In genomic region chr1:191180397-191180796, GRCm38 (mm10) we compare ENCODE assay signal across 12 mouse cellular contexts. TPM values are rescaled to one million over a fixed set of nuclear protein-coding genes. Genes with fewer than 3 reads are reported as not detected.
A peak's percentile ranks its signal among the peaks of the same experiment; 100 is the strongest.
DNase-seq lines count a peak whose midpoint lies in the region; ATAC-seq and TF ChIP-seq lines count a peak whose summit lies in the region.
"Had no signal": no experiment of that assay in that cellular context is flagged by ENCODE, and none has a peak within 500 bp of the region (broad histone marks: within the 10 kb centered on the region; RNA-seq: fewer than 3 reads in every experiment).

No protein-coding gene starts in this region.

- H3K27ac ChIP-seq in CH12.LX (ENCODE audit: insufficient read depth, low read depth) = no peak overlapping the region
- no peak overlapping the region for H3K27ac ChIP-seq in heart, postnatal 0 days (ENCODE audit: low read depth)
- H3K27ac ChIP-seq in hindbrain, embryonic 16.5 days (ENCODE audit: low read depth, low read length) = no peak overlapping the region
- H3K27ac ChIP-seq: neural tube, embryonic 12.5 days had no signal

- intact Hi-C loops in heart, postnatal 25 days (cut with DNase I) = loop anchor here (5.0 kb wide), 2 partner anchors 97 to 153 kb away; partner anchors contain the start of gene Flvcr1

- no peaks in the 10 kb centered on the region for H3K27me3 ChIP-seq in CH12.LX (replicated peaks)
- no peaks in the 10 kb centered on the region for H3K27me3 ChIP-seq in heart, postnatal 0 days (ENCODE audit: control insufficient read depth, insufficient read depth, low read length)
- H3K27me3 ChIP-seq in hindbrain, embryonic 16.5 days (replicated peaks; ENCODE audit: control insufficient read depth, insufficient read depth, low read length) = peaks cover 30% of the 10 kb centered on the region

- TF ChIP-seq POLR2A in CH12.LX (IDR thresholded peaks at IDR 0.05; ENCODE audit: low read depth, low read length) = no peak

- TF ChIP-seq RAD21 in CH12.LX (IDR thresholded peaks at IDR 0.05; ENCODE audit: low read depth, low read length) = no peak

- TF ChIP-seq EP300 in CH12.LX (IDR thresholded peaks at IDR 0.05; ENCODE audit: low read length) = no peak
- TF ChIP-seq EP300 in heart, postnatal 0 days (IDR thresholded peaks at IDR 0.05; ENCODE audit: low read depth) = no peak

- peaks cover 6 to 34% of the 10 kb centered on the region in 2 experiments; a peak in 3 of 4 replicates for H3K4me1 ChIP-seq in CH12.LX (ENCODE audit: control insufficient read depth in 1 of 2, insufficient read depth in 2 of 2)
- H3K4me1 ChIP-seq in heart, postnatal 0 days (ENCODE audit: control insufficient read depth, insufficient read depth) = peaks cover 48% of the 10 kb centered on the region
- peaks cover 25% of the 10 kb centered on the region for H3K4me1 ChIP-seq in hindbrain, embryonic 16.5 days (ENCODE audit: control insufficient read depth, insufficient read depth, low read depth, low read length)

- H3K4me3 ChIP-seq in CH12.LX (replicated peaks in 1 of 3; ENCODE audit: low read depth in 2 of 3, low read length in 2 of 3, poor library complexity in 1 of 3) = no peak overlapping the region
- H3K4me3 ChIP-seq in heart, postnatal 0 days (ENCODE audit: low read depth, low read length) = peak overlapping the region; percentile 9
- no peak overlapping the region for H3K4me3 ChIP-seq in hindbrain, embryonic 16.5 days (ENCODE audit: low read length)
- H3K4me3 ChIP-seq: neural tube, embryonic 12.5 days had no signal

- peak overlapping the region; percentile 95; the same call in 1 of the 2 replicates for H3K9ac ChIP-seq in CH12.LX (ENCODE audit: insufficient read depth, low read depth)
- H3K9ac ChIP-seq in heart, postnatal 0 days (replicated peaks; ENCODE audit: low read depth, low read length) = no peak overlapping the region
- no peak overlapping the region for H3K9ac ChIP-seq in hindbrain, embryonic 16.5 days (ENCODE audit: low read depth, low read length)
- H3K9ac ChIP-seq: neural tube, embryonic 12.5 days had no signal

- H3K4me2 ChIP-seq in CH12.LX (ENCODE audit: insufficient read depth, low read depth, poor library complexity, severe bottlenecking) = peak overlapping the region; percentile 84
- H3K4me2 ChIP-seq in heart, postnatal 0 days (ENCODE audit: low read depth, low read length) = peak overlapping the region; percentile 84; the same call in 1 of the 2 replicates
- H3K4me2 ChIP-seq in hindbrain, embryonic 16.5 days (ENCODE audit: low read length) = no peak overlapping the region
- H3K4me2 ChIP-seq: neural tube, embryonic 12.5 days had no signal

- TF ChIP-seq CTCF in CH12.LX (conservative IDR thresholded peaks at IDR 0.05 in 1 of 2, IDR thresholded peaks at IDR 0.05 in 1 of 2; ENCODE audit: low read depth in 2 of 2, low read length in 2 of 2) = no peak
- no peak for TF ChIP-seq CTCF in heart, postnatal 0 days (IDR thresholded peaks at IDR 0.05; ENCODE audit: low read depth)

- peaks cover 19% of the 10 kb centered on the region for H3K9me3 ChIP-seq in CH12.LX (replicated peaks; ENCODE audit: low read length)
- H3K9me3 ChIP-seq in heart, postnatal 0 days (replicated peaks; ENCODE audit: control insufficient read depth, low read length) = no peaks in the 10 kb centered on the region
- H3K9me3 ChIP-seq in hindbrain, embryonic 16.5 days (ENCODE audit: control insufficient read depth, low read length) = no peaks in the 10 kb centered on the region
- H3K9me3 ChIP-seq: neural tube, embryonic 12.5 days had no signal

- dilution Hi-C loops in CH12.LX (cut with MboI; ENCODE audit: extremely low pct_ligation_motif_present, extremely low pct_unique_long_range_greater_than_20kb, low sequenced_read_pairs) = no loop called here

- peak; percentile 94 for DNase-seq in heart, adult 11 months
- no peak for DNase-seq in heart, postnatal 25 days (ENCODE audit: low spot score)
- no peak for DNase-seq in CH12.LX (ENCODE audit: extremely low read depth)
- DNase-seq in heart, postnatal 0 days (ENCODE audit: low spot score) = peak; percentile 45
- peak; percentile 48 for DNase-seq in kidney, postnatal 10 days
- no peak for DNase-seq in cerebellum, adult 11 months
- DNase-seq: thymus, postnatal 36 days had no signal

- WGBS in heart, postnatal 0 days = 57% methylated on average over 4 of the region's 4 CpGs
- 73% methylated on average over 4 of the region's 4 CpGs for WGBS in hindbrain, embryonic 16.5 days

- no peak for ATAC-seq in heart, postnatal 0 days (ENCODE audit: insufficient read depth, low read depth)
- ATAC-seq in hindbrain, embryonic 16.5 days = no peak
- ATAC-seq in monocyte, adult 5-6 weeks (replicated peaks; ENCODE audit: insufficient number of reproducible peaks, low FRiP score, low TSS enrichment, poor library complexity, severe bottlenecking) = no peak

- peaks cover 25 to 42% of the 10 kb centered on the region in 2 experiments for H3K36me3 ChIP-seq in CH12.LX (replicated peaks in 1 of 2; ENCODE audit: control insufficient read depth in 1 of 2, insufficient read depth in 1 of 2, low read length in 1 of 2)
- peaks cover 18% of the 10 kb centered on the region for H3K36me3 ChIP-seq in heart, postnatal 0 days (replicated peaks; ENCODE audit: control insufficient read depth, insufficient read depth, low read length)
- H3K36me3 ChIP-seq in hindbrain, embryonic 16.5 days (ENCODE audit: control insufficient read depth, insufficient read depth, low read length) = no peaks in the 10 kb centered on the region
- H3K36me3 ChIP-seq: neural tube, embryonic 12.5 days had no signal

- peaks cover 46% of the 10 kb centered on the region for H3K79me2 ChIP-seq in CH12.LX (replicated peaks; ENCODE audit: control insufficient read depth, extremely low read depth, insufficient read depth, poor library complexity, severe bottlenecking)

- in situ Hi-C loops in CH12.LX (cut with MboI; ENCODE audit: low pct_ligation_motif_present, low pct_unique_long_range_greater_than_20kb, low sequenced_read_pairs) = loop anchor here (5.0 to 10.0 kb wide), 2 partner anchors 86 to 102 kb away; partner anchors contain the start of gene Batf3

TF ChIP-seq in CH12.LX, 34 proteins besides CTCF, POLR2A, EP300 and RAD21:
- TF ChIP-seq MAFK (IDR thresholded peaks at IDR 0.05; ENCODE audit: insufficient replicate concordance, low read length) = no peak
- TF ChIP-seq BHLHE40 (IDR thresholded peaks at IDR 0.05; ENCODE audit: low read depth, low read length) = no peak
- no peak for TF ChIP-seq KAT2A (IDR thresholded peaks at IDR 0.05; ENCODE audit: insufficient replicate concordance, low read length)
- TF ChIP-seq UBTF (IDR thresholded peaks at IDR 0.05; ENCODE audit: low read depth, low read length) = no peak
- no peak for TF ChIP-seq ZC3H11A (IDR thresholded peaks at IDR 0.05; ENCODE audit: low read depth, low read length)
- no peak for TF ChIP-seq E2F4 (IDR thresholded peaks at IDR 0.05; ENCODE audit: insufficient replicate concordance, low read depth, low read length)
- TF ChIP-seq ELF1 (IDR thresholded peaks at IDR 0.05; ENCODE audit: low read depth, low read length) = no peak
- TF ChIP-seq JUN (IDR thresholded peaks at IDR 0.05; ENCODE audit: insufficient read depth, low read depth, low read length) = no peak
- TF ChIP-seq JUND (conservative IDR thresholded peaks at IDR 0.05; ENCODE audit: low read depth, low read length) = no peak
- TF ChIP-seq MXI1 (IDR thresholded peaks at IDR 0.05; ENCODE audit: low read depth, low read length) = no peak
- no peak for TF ChIP-seq SMC3 (IDR thresholded peaks at IDR 0.05; ENCODE audit: low read depth, low read length)
- TF ChIP-seq ZMIZ1 (IDR thresholded peaks at IDR 0.05; ENCODE audit: low read depth, low read length) = no peak

RNA-seq across cellular contexts. Expression of gene Fam71a, which starts 15.8 kb away (rescaled TPM):
- not detected for total RNA-seq in heart, postnatal 25 days (2021)
- total RNA-seq in CH12.LX (2012; rRNA removed) (not detected in 2 replicates), CH12.LX (2014; rRNA removed) (not detected in 2 replicates)
- not detected in 2 replicates for polyA plus RNA-seq in CH12.LX (2012; ENCODE audit: insufficient read length, low read depth)
- not detected in 2 replicates for total RNA-seq in heart, postnatal 0 days (2014; rRNA removed; ENCODE audit: low replicate concordance)
- polyA plus RNA-seq in heart, postnatal 0 days (2015; fragmentation: Nextera tagmentation; extraction: Ambion mirVana) = not detected in 2 replicates
- polyA plus RNA-seq in hindbrain, embryonic 16.5 days (2015; fragmentation: Nextera tagmentation; extraction: Ambion mirVana) = not detected in 2 replicates
- 0.21 to 3.1 TPM (median 1.3 TPM) in 3 replicates for total RNA-seq in monocyte, adult 5-6 weeks (2017)
- total RNA-seq: left cerebral cortex, adult 8-10 months had no signal
- polyA plus RNA-seq: C2C12; neural tube, embryonic 12.5 days had no signal

RNA-seq across cellular contexts. Expression of gene Atf3, which starts 37.4 kb away (rescaled TPM):
- total RNA-seq in heart, postnatal 25 days (2021) = 1 to 10 TPM; 4.9 to 6.0 TPM
- 13.7 and 32.9 TPM in 2 replicates for total RNA-seq in CH12.LX (2012; rRNA removed)
- total RNA-seq in CH12.LX (2014; rRNA removed) = 39.7 and 41.5 TPM in 2 replicates
- polyA plus RNA-seq in CH12.LX (2012; ENCODE audit: insufficient read length, low read depth) = 25.1 and 28.9 TPM in 2 replicates
- 44.1 and 54.0 TPM in 2 replicates for total RNA-seq in heart, postnatal 0 days (2014; rRNA removed; ENCODE audit: low replicate concordance)
- 5.5 and 13.9 TPM in 2 replicates for polyA plus RNA-seq in heart, postnatal 0 days (2015; fragmentation: Nextera tagmentation; extraction: Ambion mirVana)
- 1.7 and 2.1 TPM in 2 replicates for polyA plus RNA-seq in hindbrain, embryonic 16.5 days (2015; fragmentation: Nextera tagmentation; extraction: Ambion mirVana)
- total RNA-seq in monocyte, adult 5-6 weeks (2017) = 225 to 427 TPM (median 242 TPM) in 3 replicates

Comparison
In these comparisons a context has a peak if more than half of its experiments do, and no peak if none do; other contexts are left out.
1. DNase-seq: peak in heart, adult 11 months (single experiment), heart, postnatal 0 days (single experiment) and kidney, postnatal 10 days (single experiment); none in heart, postnatal 25 days (single experiment), CH12.LX (single experiment) and cerebellum, adult 11 months (single experiment).